Mouse (Mus musculus) limb, embryonic 11.5 days (tissue): Measurements from ENCODE around the gene Pou2f2. TPM values are rescaled to one million over a fixed set of nuclear protein-coding genes. Genes with fewer than 3 reads are reported as not detected.

Source experiments
- ATAC-seq: fragments of 200-750 bp; cut with Nextera tagmentation; 2 replicates; pipeline ENCODE4 v1.8.0; 2017; ENCODE audit warnings: low read depth; ENCODE audit not compliant: insufficient number of reproducible peaks, low FRiP score, low TSS enrichment
- DNase-seq: peaks from one replicate; pipeline ENCODE4 v3.0.0-alpha.2; 2015; ENCODE audit warnings: low spot score
- H3K27ac ChIP-seq: fragments of 300-500 bp; sonication (generic); replicated peaks from 2 replicates; pipeline ENCODE4 v1.5.1; 2014; ENCODE audit warnings: low read depth, mild to moderate bottlenecking, low read length
- H3K27me3 ChIP-seq: fragments of 300-500 bp; sonication (generic); 2 replicates; pipeline ENCODE4 v1.6.1; 2014; ENCODE audit warnings: mild to moderate bottlenecking, low read length, mixed read lengths; ENCODE audit not compliant: control insufficient read depth, insufficient read depth
- H3K36me3 ChIP-seq: fragments of 300-500 bp; sonication (generic); 2 replicates; pipeline ENCODE4 v1.6.1; 2014; ENCODE audit warnings: mild to moderate bottlenecking, low read length, moderate library complexity, mixed read lengths; ENCODE audit not compliant: control insufficient read depth, insufficient read depth
- H3K4me1 ChIP-seq: fragments of 300-500 bp; sonication (generic); 2 replicates; pipeline ENCODE4 v1.6.1; 2014; ENCODE audit warnings: low read length, mixed read lengths; ENCODE audit not compliant: control insufficient read depth, insufficient read depth
- H3K4me2 ChIP-seq: fragments of 300-500 bp; sonication (generic); 2 replicates; pipeline ENCODE4 v1.6.1; 2014; ENCODE audit warnings: low read depth, mild to moderate bottlenecking, moderate library complexity; ENCODE audit not compliant: severe bottlenecking
- H3K4me3 ChIP-seq: fragments of 300-500 bp; sonication (generic); 2 replicates; pipeline ENCODE4 v1.5.1; 2014; ENCODE audit warnings: low read depth, low read length
- H3K9ac ChIP-seq: fragments of 300-500 bp; sonication (generic); 2 replicates; pipeline ENCODE4 v1.6.1; 2014; ENCODE audit warnings: mild to moderate bottlenecking, low read length
- H3K9me3 ChIP-seq: fragments of 300-500 bp; sonication (generic); 2 replicates; pipeline ENCODE4 v1.6.1; 2016; ENCODE audit warnings: low read length; ENCODE audit not compliant: control insufficient read depth
- WGBS: fragments of 180-500 bp; shearing (Covaris S2); extraction: QIAGEN DNeasy Blood & Tissue Kit; methylation state at CpG from one replicate; pipeline ENCODE4 v1.1.7; 2014; 5-methylcytosine and 5-hydroxymethylcytosine counted together
- polyA plus RNA-seq: library from polyadenylated mRNA; unstranded; fragments of >200 nt; fragmentation: Nextera tagmentation; extraction: Ambion mirVana; gene quantifications from 2 replicates; pipeline ENCODE4 v1.2.1, GENCODE M21; 2014

Pou2f2 gene
- polyA plus RNA-seq, 1 experiment from 2014 or later = 3.9 TPM

GRCm38 (mm10) chr7:25218705-25219415, 39.3 kb upstream of the Pou2f2 start:
- Histone ChIP-seq H3K36me3 (no peaks in the 10 kb centered on the region), H3K27me3 (no peaks in the 10 kb centered on the region), H3K27ac (peak overlapping the region; percentile 73), H3K4me1 (peaks cover 21% of the 10 kb centered on the region), H3K4me3 (peak overlapping the region; percentile 72), H3K9me3 (no peaks in the 10 kb centered on the region), H3K9ac (peak overlapping the region; percentile 75), H3K4me2 (peak overlapping the region; percentile 89)
- DNase-seq = peak; percentile 84
- peak; percentile 40; the same call in 1 of the 2 replicates for ATAC-seq
- under 1% methylated on average over 52 of the region's 53 CpGs for WGBS

DNA sequence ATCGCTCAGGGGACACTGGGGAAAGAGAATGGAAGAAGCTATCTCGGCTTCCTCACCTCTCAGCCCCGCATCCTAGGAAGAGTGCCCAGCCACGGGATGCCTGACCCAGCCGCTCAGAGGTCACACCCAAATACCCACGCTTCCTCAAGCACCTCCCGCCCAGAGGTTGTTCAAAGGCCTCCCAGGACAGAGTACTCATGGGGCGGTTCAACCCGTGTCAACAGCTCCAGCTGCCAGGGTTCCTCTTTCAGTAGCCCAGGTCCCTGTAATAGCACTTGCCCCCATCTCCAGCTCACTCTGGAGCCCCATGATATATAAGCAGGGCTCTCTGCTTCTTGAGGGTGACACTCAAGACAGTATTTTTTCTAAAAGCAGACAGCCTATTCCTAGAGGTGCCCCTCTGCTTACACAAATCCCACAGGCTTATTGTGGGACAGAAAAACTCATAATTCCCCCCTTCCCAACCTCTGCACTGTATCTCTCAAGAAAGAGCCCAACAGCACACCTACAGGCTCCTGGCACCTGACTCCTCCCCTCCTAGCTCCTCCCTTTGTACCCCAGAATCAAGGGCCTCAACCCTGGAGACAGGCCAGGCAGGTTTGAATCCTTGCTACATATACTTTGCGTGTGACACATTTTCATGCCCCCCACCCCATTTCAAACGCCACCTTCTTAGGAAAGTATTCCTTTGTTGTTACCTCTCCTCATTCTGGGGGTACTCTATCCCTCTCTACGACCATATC, 38.3 kb upstream of the Pou2f2 start:
- Histone ChIP-seq H3K9me3 (no peaks in the 10 kb centered on the region), H3K27me3 (no peaks in the 10 kb centered on the region), H3K4me3 (peak overlapping the region; percentile 72; the same call in 1 of the 2 replicates), H3K4me2 (peak overlapping the region; percentile 89; the same call in 1 of the 2 replicates), H3K4me1 (peaks cover 21% of the 10 kb centered on the region), H3K36me3 (no peaks in the 10 kb centered on the region), H3K27ac (no peak overlapping the region), H3K9ac (no peak overlapping the region)
- DNase-seq = no peak
- 64% methylated on average over 12 of the region's 12 CpGs for WGBS
- ATAC-seq = no peak

DNA sequence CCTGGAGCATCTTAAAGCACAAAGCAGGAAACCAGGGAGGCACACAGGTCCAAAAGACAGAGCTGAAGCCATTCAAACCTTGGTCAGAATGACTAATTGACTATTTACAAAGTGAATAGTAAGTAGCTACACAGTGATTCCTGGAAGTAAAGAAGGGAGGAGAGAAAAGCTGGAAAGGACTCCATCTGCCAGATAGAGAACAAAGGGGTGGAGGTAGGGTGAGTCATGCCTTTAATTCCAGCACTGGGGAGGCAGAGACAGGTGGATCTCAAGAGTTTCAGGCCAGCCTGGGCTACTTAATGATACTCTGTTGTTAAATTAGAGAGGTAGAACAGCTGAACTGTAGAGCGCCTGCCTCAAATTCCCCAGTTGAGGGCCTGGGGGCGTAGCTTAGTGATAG, 34.6 kb upstream of the Pou2f2 start:
- peaks cover 5% of the 10 kb centered on the region; the same call in 1 of the 2 replicates for H3K36me3 ChIP-seq
- H3K27ac ChIP-seq = no peak overlapping the region
- H3K27me3 ChIP-seq = no peaks in the 10 kb centered on the region
- H3K4me2 ChIP-seq = no peak overlapping the region
- H3K9ac ChIP-seq = no peak overlapping the region
- peaks cover 6% of the 10 kb centered on the region for H3K4me1 ChIP-seq
- DNase-seq (no peak), ATAC-seq (no peak)
- no peaks in the 10 kb centered on the region for H3K9me3 ChIP-seq
- H3K4me3 ChIP-seq = no peak overlapping the region
- 82% methylated on average over 2 of the region's 2 CpGs for WGBS

GRCm38 (mm10) chr7:25213099-25213498, 33.6 kb upstream of the Pou2f2 start:
- Histone ChIP-seq H3K27me3 (no peaks in the 10 kb centered on the region), H3K4me2 (no peak overlapping the region), H3K9me3 (no peaks in the 10 kb centered on the region), H3K4me3 (no peak overlapping the region), H3K36me3 (peaks cover 5% of the 10 kb centered on the region; the same call in 1 of the 2 replicates), H3K9ac (no peak overlapping the region), H3K4me1 (no peaks in the 10 kb centered on the region), H3K27ac (no peak overlapping the region)
- WGBS = 87% methylated on average over 3 of the region's 3 CpGs
- DNase-seq (no peak), ATAC-seq (no peak)

DNA sequence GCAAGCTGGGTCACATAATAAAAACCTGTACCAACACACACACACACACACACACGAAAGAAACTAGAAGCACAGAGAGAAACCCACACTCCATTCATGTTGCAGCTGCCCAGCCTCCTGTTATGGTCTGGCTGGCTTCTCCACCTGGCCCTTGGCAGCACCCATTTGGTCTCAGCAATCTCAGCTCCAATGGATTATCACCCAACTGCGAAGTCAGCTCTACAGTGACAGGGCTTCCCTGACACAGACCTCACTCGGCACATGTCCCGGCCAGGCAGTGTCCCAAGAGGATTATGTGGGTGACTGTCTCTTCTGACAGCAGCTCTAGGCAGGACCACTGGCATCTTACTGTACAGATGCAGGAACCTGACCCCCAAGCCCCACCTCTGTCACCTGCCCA, 31.0 kb upstream of the Pou2f2 start:
- H3K36me3 ChIP-seq = peaks cover 8% of the 10 kb centered on the region; the same call in 1 of the 2 replicates
- H3K27ac ChIP-seq = no peak overlapping the region
- WGBS = 63% methylated on average over 4 of the region's 4 CpGs
- DNase-seq = no peak
- H3K9ac ChIP-seq = no peak overlapping the region
- no peaks in the 10 kb centered on the region for H3K27me3 ChIP-seq
- no peak for ATAC-seq
- no peaks in the 10 kb centered on the region for H3K9me3 ChIP-seq
- no peaks in the 10 kb centered on the region for H3K4me1 ChIP-seq
- no peak overlapping the region for H3K4me2 ChIP-seq
- no peak overlapping the region for H3K4me3 ChIP-seq

DNA sequence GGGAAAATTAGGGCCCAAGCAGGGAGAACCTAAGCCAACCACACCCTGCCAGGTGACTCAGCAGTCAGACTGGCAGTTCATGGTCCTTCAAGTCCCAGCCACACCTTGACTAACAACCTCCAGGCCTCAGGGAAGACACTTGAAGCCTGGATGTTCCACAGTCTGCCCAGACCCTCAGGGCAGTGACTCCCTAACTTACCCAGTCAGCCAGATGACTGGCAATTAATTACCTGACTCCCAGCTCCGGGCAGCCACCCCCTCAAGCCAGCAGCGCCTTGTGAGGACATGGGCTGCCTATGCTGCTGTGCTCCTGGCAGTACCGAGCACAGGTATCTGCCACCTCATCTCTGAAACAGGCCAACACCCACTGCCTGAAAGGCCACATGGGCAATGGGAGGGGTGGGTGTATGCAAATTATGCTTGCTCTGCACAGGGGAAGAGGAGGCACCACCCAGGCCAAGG, 29.7 kb upstream of the Pou2f2 start:
- no peak overlapping the region for H3K27ac ChIP-seq
- no peaks in the 10 kb centered on the region for H3K27me3 ChIP-seq
- 59% methylated on average over 3 of the region's 3 CpGs for WGBS
- peaks cover 8% of the 10 kb centered on the region; the same call in 1 of the 2 replicates for H3K36me3 ChIP-seq
- no peak for ATAC-seq
- no peak overlapping the region for H3K4me2 ChIP-seq
- H3K4me1 ChIP-seq = no peaks in the 10 kb centered on the region
- H3K9me3 ChIP-seq = no peaks in the 10 kb centered on the region
- no peak overlapping the region for H3K9ac ChIP-seq
- H3K4me3 ChIP-seq = no peak overlapping the region
- DNase-seq = no peak

DNA sequence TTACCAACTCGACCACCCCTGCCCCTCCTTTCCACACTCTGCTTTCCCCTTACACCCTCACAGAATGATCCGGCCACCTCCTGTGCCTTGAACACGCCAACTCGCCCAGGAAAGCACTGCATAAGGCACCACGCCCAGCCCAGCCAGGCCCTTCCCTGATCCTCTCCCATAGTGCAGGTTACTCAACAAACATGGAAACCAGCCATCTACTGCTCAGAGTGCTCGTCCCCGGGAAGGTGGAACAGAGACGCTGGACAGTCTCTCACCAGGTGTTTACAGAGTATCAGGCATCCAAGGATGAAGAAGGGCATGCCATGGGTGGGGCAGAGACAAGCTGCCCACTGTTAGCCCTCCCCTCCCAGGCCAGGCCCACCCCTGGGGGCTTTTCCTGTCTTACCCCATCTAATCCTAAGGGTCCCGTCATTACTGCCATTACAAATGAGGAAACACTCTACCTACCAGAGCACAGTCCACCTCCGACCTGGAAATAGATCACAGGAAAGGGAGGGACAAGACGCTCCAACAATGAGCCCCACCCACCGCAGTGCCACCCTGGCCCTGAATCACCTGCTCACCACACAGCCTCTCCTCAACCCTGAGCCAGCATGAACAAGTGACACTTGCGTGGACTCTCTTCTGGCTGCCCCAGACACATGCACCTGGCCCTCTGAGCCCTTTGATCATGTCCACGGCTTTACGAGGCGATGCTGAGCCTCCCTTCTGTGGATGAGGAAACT, 26.7 kb upstream of the Pou2f2 start:
- H3K9ac ChIP-seq = no peak overlapping the region
- H3K4me2 ChIP-seq = no peak overlapping the region
- no peak overlapping the region for H3K4me3 ChIP-seq
- peaks cover 8% of the 10 kb centered on the region; the same call in 1 of the 2 replicates for H3K36me3 ChIP-seq
- no peaks in the 10 kb centered on the region for H3K9me3 ChIP-seq
- no peak for DNase-seq
- no peak for ATAC-seq
- no peaks in the 10 kb centered on the region for H3K27me3 ChIP-seq
- no peaks in the 10 kb centered on the region for H3K4me1 ChIP-seq
- WGBS = 86% methylated on average over 16 of the region's 16 CpGs
- no peak overlapping the region for H3K27ac ChIP-seq
